Mouse (Mus musculus): ENCODE results near the gene Kcnab1.

Gene Kcnab1

GRCm38 (mm10) chr3:65203361-65204117, 94.4 kb downstream of the Kcnab1 start:
- peak; percentile 32 for DNase-seq (ENCODE audit: low read depth, low spot score)

GRCm38 (mm10) chr3:65204356-65205075, 95.3 kb downstream of the Kcnab1 start:
- DNase-seq (ENCODE audit: low read depth, low spot score), result peak; percentile 16

- no peak for DNase-seq (ENCODE audit: low read depth, low spot score)
Observed at GRCm38 (mm10) chr3:65205539-65206020, 96.4 kb downstream of the Kcnab1 start.

DNA sequence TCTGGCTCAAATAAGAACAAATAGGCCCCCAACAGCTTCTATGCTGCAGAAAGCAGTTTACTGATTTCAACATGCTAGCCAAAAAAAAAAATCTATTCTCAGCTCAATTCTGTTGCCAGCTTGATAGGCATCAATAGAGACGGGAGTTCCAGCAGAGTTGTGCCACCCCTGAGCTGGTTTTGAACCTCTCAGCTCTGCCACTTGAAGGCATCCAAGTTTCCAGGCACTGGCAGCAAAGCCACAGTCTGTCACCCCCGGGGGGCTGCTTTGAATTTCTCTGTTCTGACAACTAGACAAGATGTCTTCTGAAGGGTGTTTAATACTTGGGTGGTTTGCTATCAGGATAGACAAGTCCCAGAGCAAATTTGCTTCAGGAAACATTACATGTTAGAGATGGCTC, 104.5 kb downstream of the Kcnab1 start:
- DNase-seq (ENCODE audit: low read depth, low spot score), result no peak

DNA sequence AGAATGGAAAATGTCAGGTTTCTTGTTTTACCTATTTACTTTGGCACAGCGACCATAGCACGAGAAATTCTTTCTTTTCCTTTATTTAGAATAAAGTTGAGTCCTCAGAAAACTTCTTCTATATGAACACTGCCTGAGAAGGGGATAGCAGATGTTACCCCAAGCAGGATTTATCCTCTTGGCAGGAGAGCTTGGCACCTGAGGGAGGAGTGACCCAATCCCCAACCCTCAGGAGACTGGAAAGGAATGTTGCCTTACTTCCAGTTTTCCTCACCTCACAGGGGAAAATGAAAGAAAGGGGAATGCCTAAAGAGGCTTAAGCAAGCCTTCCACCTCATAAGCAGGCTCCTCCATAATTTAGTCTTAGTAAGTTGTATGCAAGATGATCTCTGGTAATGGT, 105.5 kb downstream of the Kcnab1 start:
- DNase-seq (ENCODE audit: low read depth, low spot score), result peak; percentile 23

DNA sequence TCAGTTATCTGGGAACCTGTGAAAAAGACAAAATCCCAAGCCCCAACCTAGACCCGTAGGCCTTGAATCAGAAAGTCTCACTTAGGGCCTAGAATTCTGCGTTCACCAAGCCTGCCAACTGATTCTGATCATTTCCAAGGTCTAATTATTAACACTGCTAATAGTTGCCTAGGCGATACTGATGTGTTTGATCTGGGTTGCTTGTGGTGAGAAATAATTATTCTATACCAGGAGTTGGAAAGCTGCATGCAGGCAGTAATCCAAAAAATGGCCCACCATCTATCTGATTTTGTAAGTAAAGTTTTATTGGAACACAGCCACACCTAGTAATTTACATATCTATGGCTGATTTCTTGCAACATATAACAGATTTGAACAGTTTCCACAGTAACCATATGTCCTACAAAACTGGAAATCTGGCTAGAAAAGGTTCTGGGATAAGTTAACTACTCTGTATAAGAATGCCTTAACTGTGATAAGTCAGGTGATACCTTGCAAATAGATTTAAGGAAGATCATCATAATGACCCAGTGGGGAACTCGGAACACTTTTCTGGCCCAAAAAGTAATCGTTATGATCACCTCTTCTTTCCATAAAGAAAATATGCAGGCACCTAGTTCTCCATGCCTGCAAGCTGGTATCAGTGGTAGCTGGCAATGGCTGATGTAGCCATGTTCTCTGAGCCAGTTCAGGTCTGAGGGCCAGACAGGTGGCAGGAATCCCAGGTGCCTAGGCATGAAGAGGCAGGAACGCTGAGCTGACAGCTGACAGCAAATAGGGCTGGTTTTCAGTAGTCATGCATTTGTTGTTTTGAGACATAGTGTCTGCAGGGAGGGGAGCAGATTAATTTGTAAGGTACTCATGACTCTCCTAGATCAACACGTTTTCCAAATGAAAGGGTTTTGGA, 108.7 kb downstream of the Kcnab1 start:
- no peak for DNase-seq (ENCODE audit: low read depth, low spot score)

DNA sequence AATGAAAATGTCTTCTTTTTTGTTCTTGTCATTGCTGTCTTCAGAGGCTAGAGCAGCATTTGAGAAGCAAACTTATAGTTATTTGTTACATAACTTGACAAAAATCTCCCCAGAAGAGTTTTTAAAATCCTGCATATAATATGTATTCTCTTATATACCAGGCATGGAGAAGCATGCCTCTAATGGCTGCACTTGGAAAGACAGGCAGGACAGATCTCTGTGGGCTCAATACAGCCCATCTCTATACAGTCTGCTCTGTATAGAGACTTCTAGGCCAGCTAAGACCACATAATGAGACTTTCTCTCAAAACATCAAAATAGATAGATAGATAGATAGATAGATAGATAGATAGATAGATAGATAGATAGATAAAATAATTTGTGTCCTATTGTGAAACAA, 111.1 kb downstream of the Kcnab1 start:
- peak; percentile 22 for DNase-seq (ENCODE audit: low read depth, low spot score)

GRCm38 (mm10) chr3:65223635-65224034, 114.5 kb downstream of the Kcnab1 start:
- no peak for DNase-seq (ENCODE audit: low read depth, low spot score)

DNA sequence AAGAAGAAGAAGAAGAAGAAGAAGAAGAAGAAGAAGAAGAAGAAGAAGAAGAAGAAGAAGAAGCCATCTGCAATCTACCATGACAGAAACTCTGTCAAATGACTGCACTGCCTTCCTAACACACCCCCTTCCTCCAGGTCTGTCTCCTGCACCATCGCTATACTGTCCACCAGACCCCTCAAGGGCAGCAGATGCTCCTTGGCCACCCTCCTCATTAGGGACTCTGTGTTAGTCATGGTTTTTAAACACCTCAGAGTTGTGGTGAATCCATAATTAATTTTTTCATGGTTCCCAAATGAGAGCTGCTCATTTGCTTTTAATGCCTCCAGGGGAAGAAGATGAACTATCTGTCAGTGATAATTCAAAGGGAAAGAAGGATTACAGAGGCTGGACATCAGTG, 121.8 kb downstream of the Kcnab1 start:
- DNase-seq (ENCODE audit: low read depth, low spot score), result no peak

DNA sequence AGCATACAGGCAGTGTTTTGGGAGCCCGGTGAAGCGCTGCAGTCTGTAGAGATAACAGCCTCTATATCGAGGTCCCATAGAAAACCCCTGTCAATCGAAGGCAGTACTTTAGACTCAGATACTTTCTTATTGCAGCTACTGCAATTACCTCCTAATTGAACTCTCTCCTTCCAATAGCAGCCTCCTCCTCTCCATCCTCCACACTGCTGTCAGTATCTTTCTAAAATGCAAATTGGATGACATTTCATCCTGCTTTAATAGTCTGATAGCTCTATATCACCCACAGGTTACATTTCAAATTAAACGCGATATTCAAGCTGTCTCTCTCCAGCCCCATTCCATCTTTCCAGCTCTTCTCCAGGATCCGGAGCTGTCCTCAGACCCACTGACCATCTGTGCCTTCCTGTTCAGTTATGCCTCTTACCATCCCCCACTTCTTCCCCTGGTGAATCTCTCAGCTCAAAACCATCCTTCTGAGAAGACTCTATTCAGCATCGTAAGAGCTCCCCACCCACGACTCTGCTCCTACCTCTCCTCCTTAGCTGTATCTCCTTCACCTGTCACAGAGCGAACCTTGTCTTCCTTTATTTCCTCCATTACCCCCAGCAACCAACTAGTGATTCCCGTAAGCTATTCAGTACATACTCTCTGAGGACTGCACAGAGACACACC, 122.4 kb downstream of the Kcnab1 start:
- DNase-seq (ENCODE audit: low read depth, low spot score), result no peak

GRCm38 (mm10) chr3:65249023-65249422, 139.8 kb downstream of the Kcnab1 start:
- no peak for DNase-seq (ENCODE audit: low read depth, low spot score)

DNA sequence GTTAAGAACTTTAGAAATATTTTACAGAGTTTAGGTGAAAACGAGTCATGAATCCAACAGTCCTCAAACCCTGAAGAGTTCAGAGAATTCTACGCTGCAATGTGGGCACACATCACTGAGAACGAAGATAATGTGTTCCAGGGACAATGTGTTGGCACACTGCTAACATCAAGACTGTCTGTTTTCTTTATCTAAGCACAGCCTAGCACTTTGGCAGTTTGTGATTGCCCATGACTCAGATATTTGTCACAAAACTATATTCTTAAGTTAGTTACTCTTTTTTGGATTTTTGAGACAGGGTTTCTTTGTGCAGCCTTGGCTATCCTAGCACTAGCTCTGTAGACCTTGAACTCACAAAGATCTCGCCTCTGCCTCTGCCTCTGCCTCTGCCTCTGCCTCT, 151.3 kb downstream of the Kcnab1 start:
- peak; percentile 46 for DNase-seq (ENCODE audit: low read depth, low spot score)

GRCm38 (mm10) chr3:65262506-65263422, 153.6 kb downstream of the Kcnab1 start:
- DNase-seq (ENCODE audit: low read depth, low spot score), result no peak

GRCm38 (mm10) chr3:65273317-65273716, 164.1 kb downstream of the Kcnab1 start:
- DNase-seq (ENCODE audit: low read depth, low spot score), result no peak

DNA sequence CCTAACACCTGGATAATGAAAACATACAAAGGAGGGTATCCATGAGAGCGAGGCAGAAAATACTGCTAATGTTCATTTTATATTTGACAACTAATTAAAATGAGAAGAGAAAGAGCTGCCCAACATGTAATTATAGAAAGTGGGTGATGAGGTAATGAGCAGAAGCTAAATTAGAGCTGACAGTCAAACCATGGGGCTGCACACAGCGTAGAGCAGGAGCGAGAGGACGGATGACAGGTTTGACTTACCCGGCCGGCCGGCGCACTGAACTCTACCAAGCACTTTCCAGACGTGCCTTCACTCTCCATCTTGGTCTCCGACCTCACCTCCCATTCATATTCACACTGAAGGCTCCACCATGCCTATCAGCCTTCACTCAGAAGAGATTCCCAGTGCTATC, 168.6 kb downstream of the Kcnab1 start:
- DNase-seq (ENCODE audit: low read depth, low spot score), result no peak

DNA sequence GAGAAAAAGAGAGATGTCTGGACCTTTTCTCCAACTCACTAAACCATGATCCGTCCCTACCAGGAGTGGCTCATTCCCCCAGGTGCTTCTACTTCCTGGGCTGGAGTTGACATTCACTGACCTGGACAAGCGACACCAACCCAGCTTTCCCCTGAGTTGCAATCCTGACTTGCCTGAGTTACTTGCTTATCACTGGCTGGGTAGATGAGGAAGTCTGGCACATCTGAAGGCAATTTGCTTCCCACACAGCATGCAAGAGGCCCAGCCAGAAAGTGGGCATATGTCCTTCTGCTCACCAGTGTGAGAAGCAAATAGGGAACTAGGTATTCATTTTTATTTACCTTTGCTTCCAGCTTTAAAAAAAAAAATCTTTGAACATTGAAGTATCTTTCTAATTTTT, 174.2 kb downstream of the Kcnab1 start:
- no peak for DNase-seq (ENCODE audit: low read depth, low spot score)

- no peak for DNase-seq (ENCODE audit: low read depth, low spot score)
Observed at GRCm38 (mm10) chr3:65288994-65289393, 179.8 kb downstream of the Kcnab1 start.

- peak; percentile 94 for DNase-seq (ENCODE audit: low read depth, low spot score)
Observed at GRCm38 (mm10) chr3:65296996-65297395, 187.8 kb downstream of the Kcnab1 start.

GRCm38 (mm10) chr3:65299205-65299604, 190.0 kb downstream of the Kcnab1 start:
- no peak for DNase-seq (ENCODE audit: low read depth, low spot score)

GRCm38 (mm10) chr3:65301531-65301930, 192.3 kb downstream of the Kcnab1 start:
- DNase-seq (ENCODE audit: low read depth, low spot score), result peak; percentile 20

All from 3T3-L1 (cell line).